Mouse (Mus musculus): ENCODE results near the gene Ankrd13a. TPM values are rescaled to one million over a fixed set of nuclear protein-coding genes. Genes with fewer than 3 reads are reported as not detected.

Gene Ankrd13a
- polyA plus RNA-seq, 1 experiment from 2014 or later = 61.8 TPM

DNA sequence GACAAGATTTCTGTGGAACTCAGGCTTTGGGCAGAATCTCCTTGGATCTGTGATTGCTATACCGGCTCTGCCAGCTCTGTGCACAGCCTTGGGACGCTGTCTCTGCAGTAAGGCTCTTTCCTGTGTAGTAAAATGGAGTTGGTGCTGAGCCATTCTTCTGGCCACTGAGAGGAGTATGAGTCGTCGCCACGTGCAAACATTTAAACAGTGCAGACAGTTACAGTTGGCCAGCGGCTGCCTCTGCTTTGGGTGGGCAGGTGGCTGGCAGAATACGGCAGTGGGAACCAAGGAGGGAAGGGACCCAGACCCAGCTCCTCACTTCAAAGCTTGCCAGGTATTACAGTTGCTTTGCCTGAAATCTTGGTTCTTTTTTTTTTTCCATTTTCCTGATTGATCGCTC, 22.8 kb downstream of the Ankrd13a start:
- Histone ChIP-seq H3K4me3 (ENCODE audit: low read depth, low read length) (no peak overlapping the region), H3K27me3 (ENCODE audit: control insufficient read depth, insufficient read depth, low read length) (no peaks in the 10 kb centered on the region), H3K4me1 (replicated peaks; ENCODE audit: control insufficient read depth, insufficient read depth, low read length) (peaks cover 8% of the 10 kb centered on the region), H3K36me3 (ENCODE audit: control insufficient read depth, insufficient read depth, low read length) (no peaks in the 10 kb centered on the region; the same call in 1 of the 2 replicates), H3K9me3 (ENCODE audit: control insufficient read depth, low read length) (no peaks in the 10 kb centered on the region), H3K4me2 (ENCODE audit: low read depth, low read length, severe bottlenecking) (no peak overlapping the region), H3K27ac (ENCODE audit: low read depth, low read length) (no peak overlapping the region), H3K9ac (ENCODE audit: low read length) (no peak overlapping the region)
- DNase-seq (ENCODE audit: low spot score) = no peak
- 93% methylated on average over 8 of the region's 8 CpGs for WGBS
- no peak for ATAC-seq (replicated peaks; ENCODE audit: low FRiP score)

DNA sequence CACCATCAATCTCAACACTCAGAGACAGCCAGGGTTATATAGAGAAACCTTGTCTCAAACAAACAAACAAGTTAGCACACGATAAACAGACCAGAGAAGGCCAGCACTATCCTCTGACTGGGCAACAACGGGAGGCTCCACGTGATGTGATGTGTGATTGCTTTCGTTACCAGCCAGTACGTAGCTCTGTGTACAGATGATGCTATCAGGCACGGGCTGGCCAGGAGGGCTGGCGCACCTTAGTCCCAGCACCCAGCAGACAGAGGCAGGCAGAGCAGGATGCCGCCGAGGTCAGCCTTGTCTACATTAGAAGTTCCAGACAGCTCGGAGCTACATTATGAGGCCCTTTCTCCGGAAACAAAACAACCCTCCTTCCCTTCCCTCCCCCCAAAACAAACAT, 25.4 kb downstream of the Ankrd13a start:
- no peak overlapping the region for H3K4me2 ChIP-seq (ENCODE audit: low read depth, low read length, severe bottlenecking)
- WGBS = 93% methylated on average over 11 of the region's 11 CpGs
- no peak overlapping the region for H3K27ac ChIP-seq (ENCODE audit: low read depth, low read length)
- no peaks in the 10 kb centered on the region for H3K27me3 ChIP-seq (ENCODE audit: control insufficient read depth, insufficient read depth, low read length)
- no peak overlapping the region for H3K4me3 ChIP-seq (ENCODE audit: low read depth, low read length)
- H3K9ac ChIP-seq (ENCODE audit: low read length) = no peak overlapping the region
- no peak for DNase-seq (ENCODE audit: low spot score)
- peaks cover 8% of the 10 kb centered on the region for H3K4me1 ChIP-seq (replicated peaks; ENCODE audit: control insufficient read depth, insufficient read depth, low read length)
- ATAC-seq (replicated peaks; ENCODE audit: low FRiP score) = no peak
- H3K36me3 ChIP-seq (ENCODE audit: control insufficient read depth, insufficient read depth, low read length) = no peaks in the 10 kb centered on the region; the same call in 1 of the 2 replicates
- H3K9me3 ChIP-seq (ENCODE audit: control insufficient read depth, low read length) = no peaks in the 10 kb centered on the region

DNA sequence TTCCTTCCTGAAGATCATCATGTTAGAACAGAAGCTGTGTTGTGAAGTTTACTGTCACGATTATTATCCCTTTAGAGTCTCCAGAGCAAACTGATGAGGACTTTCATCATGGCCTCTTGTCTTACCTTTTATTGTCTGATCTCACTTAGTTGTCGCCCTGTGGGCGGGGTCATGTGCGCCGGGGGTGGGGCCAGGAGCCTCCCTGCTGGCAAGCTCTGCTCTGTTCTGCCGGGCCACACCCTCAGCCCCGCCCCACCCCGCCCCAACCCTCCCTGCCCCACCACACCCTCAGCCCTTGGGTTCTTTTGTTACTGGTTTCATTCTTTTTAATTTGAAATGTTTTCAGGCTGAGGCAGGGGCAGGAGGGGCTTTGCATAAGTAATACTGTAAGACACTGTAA, 26.6 kb downstream of the Ankrd13a start:
- H3K9ac ChIP-seq (ENCODE audit: low read length) = no peak overlapping the region
- H3K4me2 ChIP-seq (ENCODE audit: low read depth, low read length, severe bottlenecking) = no peak overlapping the region
- no peak overlapping the region for H3K4me3 ChIP-seq (ENCODE audit: low read depth, low read length)
- H3K4me1 ChIP-seq (replicated peaks; ENCODE audit: control insufficient read depth, insufficient read depth, low read length) = peaks cover 4% of the 10 kb centered on the region
- ATAC-seq (replicated peaks; ENCODE audit: low FRiP score) = no peak
- no peaks in the 10 kb centered on the region; the same call in 1 of the 2 replicates for H3K36me3 ChIP-seq (ENCODE audit: control insufficient read depth, insufficient read depth, low read length)
- no peak overlapping the region for H3K27ac ChIP-seq (ENCODE audit: low read depth, low read length)
- H3K9me3 ChIP-seq (ENCODE audit: control insufficient read depth, low read length) = no peaks in the 10 kb centered on the region
- H3K27me3 ChIP-seq (ENCODE audit: control insufficient read depth, insufficient read depth, low read length) = no peaks in the 10 kb centered on the region
- WGBS = 13% methylated on average over 7 of the region's 8 CpGs
- peak; percentile 70 for DNase-seq (ENCODE audit: low spot score)

DNA sequence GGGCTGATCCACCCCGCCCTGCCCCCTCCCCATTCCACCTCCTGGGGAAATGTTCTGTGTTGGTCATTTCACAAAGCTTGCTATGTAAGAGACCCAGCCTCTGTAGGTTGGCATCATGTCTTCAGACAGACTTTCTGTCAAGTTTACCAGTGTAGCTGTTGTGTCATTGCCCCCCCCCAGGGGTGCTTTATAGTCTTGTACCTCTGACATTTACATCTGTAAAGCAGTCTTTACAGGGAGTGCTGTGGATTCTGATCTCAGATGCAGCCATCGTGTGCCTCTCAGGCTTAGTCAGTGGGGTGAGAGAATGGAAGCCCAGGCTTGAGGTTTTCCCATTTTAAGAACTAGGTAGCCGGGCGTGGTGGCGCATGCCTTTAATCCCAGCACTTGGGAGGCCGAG, 27.4 kb downstream of the Ankrd13a start:
- Histone ChIP-seq H3K9me3 (ENCODE audit: control insufficient read depth, low read length) (no peaks in the 10 kb centered on the region), H3K27me3 (ENCODE audit: control insufficient read depth, insufficient read depth, low read length) (no peaks in the 10 kb centered on the region), H3K27ac (ENCODE audit: low read depth, low read length) (no peak overlapping the region), H3K4me1 (replicated peaks; ENCODE audit: control insufficient read depth, insufficient read depth, low read length) (no peaks in the 10 kb centered on the region; the same call in 1 of the 2 replicates), H3K4me3 (ENCODE audit: low read depth, low read length) (no peak overlapping the region), H3K9ac (ENCODE audit: low read length) (no peak overlapping the region), H3K36me3 (ENCODE audit: control insufficient read depth, insufficient read depth, low read length) (no peaks in the 10 kb centered on the region; the same call in 1 of the 2 replicates), H3K4me2 (ENCODE audit: low read depth, low read length, severe bottlenecking) (no peak overlapping the region)
- no peak for ATAC-seq (replicated peaks; ENCODE audit: low FRiP score)
- DNase-seq (ENCODE audit: low spot score) = no peak
- 83% methylated on average over 6 of the region's 6 CpGs for WGBS

DNA sequence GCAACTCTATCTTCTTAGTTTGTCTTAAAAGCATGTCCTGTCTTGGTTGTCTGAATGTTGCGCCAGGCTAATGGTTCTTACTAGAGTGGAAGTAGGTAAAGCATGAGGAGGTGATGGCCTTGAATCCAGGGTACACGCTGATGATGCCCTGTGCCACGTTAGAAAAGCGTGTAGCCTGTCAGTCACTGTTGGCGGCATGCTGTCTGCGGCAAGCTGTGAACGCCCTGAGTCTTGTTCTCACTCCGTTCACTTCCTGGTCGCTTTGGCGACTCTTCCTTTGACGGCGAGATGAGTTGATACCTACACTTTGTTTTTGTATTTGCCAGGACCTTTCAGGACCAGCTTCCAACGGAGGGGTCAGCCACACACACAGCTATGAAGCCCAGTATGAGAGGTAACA, 28.8 kb downstream of the Ankrd13a start:
- Histone ChIP-seq H3K4me1 (replicated peaks; ENCODE audit: control insufficient read depth, insufficient read depth, low read length) (no peaks in the 10 kb centered on the region; the same call in 1 of the 2 replicates), H3K4me2 (ENCODE audit: low read depth, low read length, severe bottlenecking) (no peak overlapping the region), H3K27me3 (ENCODE audit: control insufficient read depth, insufficient read depth, low read length) (no peaks in the 10 kb centered on the region), H3K9me3 (ENCODE audit: control insufficient read depth, low read length) (no peaks in the 10 kb centered on the region), H3K27ac (ENCODE audit: low read depth, low read length) (no peak overlapping the region), H3K36me3 (ENCODE audit: control insufficient read depth, insufficient read depth, low read length) (no peaks in the 10 kb centered on the region; the same call in 1 of the 2 replicates), H3K4me3 (ENCODE audit: low read depth, low read length) (no peak overlapping the region), H3K9ac (ENCODE audit: low read length) (no peak overlapping the region)
- DNase-seq (ENCODE audit: low spot score) (no peak), ATAC-seq (replicated peaks; ENCODE audit: low FRiP score) (no peak)
- 91% methylated on average over 13 of the region's 13 CpGs for WGBS

DNA sequence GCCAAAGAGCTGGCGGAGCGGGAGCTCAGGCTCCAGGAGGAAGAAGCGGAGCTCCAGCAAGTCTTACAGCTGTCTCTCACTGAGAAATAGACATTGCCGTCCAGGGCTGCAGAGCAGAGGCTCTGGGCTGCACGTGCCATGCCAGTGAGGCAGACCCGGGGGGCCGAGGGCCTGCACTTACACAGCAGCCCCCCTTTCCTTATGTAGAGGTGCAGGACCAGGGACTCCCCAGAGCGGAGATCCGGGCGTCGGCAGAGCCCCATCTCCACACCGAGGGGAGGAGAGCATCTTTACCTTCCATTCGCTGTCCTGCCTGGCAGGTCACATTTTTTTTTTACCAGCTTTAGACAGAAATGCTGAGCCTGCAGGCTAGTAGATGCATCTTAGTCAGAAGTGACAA, 29.9 kb downstream of the Ankrd13a start:
- no peaks in the 10 kb centered on the region for H3K9me3 ChIP-seq (ENCODE audit: control insufficient read depth, low read length)
- H3K4me3 ChIP-seq (ENCODE audit: low read depth, low read length) = no peak overlapping the region
- no peak overlapping the region for H3K9ac ChIP-seq (ENCODE audit: low read length)
- H3K36me3 ChIP-seq (ENCODE audit: control insufficient read depth, insufficient read depth, low read length) = peaks cover 4% of the 10 kb centered on the region; the same call in 1 of the 2 replicates
- H3K27me3 ChIP-seq (ENCODE audit: control insufficient read depth, insufficient read depth, low read length) = no peaks in the 10 kb centered on the region
- no peak for DNase-seq (ENCODE audit: low spot score)
- no peaks in the 10 kb centered on the region; the same call in 1 of the 2 replicates for H3K4me1 ChIP-seq (replicated peaks; ENCODE audit: control insufficient read depth, insufficient read depth, low read length)
- no peak overlapping the region for H3K27ac ChIP-seq (ENCODE audit: low read depth, low read length)
- WGBS = 88% methylated on average over 13 of the region's 13 CpGs
- ATAC-seq (replicated peaks; ENCODE audit: low FRiP score) = no peak
- no peak overlapping the region for H3K4me2 ChIP-seq (ENCODE audit: low read depth, low read length, severe bottlenecking)

DNA sequence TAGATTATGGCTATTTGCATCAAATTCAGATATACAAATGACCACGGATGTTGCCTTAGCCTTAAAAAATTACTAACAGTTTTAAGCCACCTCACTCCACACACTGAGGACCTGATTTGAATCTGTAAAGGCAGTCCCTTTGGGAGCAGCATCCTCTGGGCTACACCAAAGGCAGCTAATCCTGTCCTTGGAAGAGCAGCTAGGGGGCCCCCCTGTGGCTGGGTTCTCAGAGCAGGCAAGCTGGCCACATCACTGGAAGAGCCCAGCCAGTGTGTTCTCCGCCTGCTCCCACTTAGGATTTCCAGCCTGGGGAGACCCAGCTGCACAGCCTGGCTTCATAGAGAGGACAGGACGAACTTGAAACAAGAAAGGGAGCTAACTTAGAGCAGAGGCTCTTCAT, 30.5 kb downstream of the Ankrd13a start:
- H3K27me3 ChIP-seq (ENCODE audit: control insufficient read depth, insufficient read depth, low read length) = no peaks in the 10 kb centered on the region
- no peak overlapping the region for H3K4me3 ChIP-seq (ENCODE audit: low read depth, low read length)
- H3K9ac ChIP-seq (ENCODE audit: low read length) = no peak overlapping the region
- no peak overlapping the region for H3K27ac ChIP-seq (ENCODE audit: low read depth, low read length)
- no peaks in the 10 kb centered on the region for H3K9me3 ChIP-seq (ENCODE audit: control insufficient read depth, low read length)
- no peak overlapping the region for H3K4me2 ChIP-seq (ENCODE audit: low read depth, low read length, severe bottlenecking)
- peaks cover 4% of the 10 kb centered on the region; the same call in 1 of the 2 replicates for H3K36me3 ChIP-seq (ENCODE audit: control insufficient read depth, insufficient read depth, low read length)
- 39% methylated on average over 3 of the region's 3 CpGs for WGBS
- no peaks in the 10 kb centered on the region; the same call in 1 of the 2 replicates for H3K4me1 ChIP-seq (replicated peaks; ENCODE audit: control insufficient read depth, insufficient read depth, low read length)
- DNase-seq (ENCODE audit: low spot score) = no peak
- no peak for ATAC-seq (replicated peaks; ENCODE audit: low FRiP score)

DNA sequence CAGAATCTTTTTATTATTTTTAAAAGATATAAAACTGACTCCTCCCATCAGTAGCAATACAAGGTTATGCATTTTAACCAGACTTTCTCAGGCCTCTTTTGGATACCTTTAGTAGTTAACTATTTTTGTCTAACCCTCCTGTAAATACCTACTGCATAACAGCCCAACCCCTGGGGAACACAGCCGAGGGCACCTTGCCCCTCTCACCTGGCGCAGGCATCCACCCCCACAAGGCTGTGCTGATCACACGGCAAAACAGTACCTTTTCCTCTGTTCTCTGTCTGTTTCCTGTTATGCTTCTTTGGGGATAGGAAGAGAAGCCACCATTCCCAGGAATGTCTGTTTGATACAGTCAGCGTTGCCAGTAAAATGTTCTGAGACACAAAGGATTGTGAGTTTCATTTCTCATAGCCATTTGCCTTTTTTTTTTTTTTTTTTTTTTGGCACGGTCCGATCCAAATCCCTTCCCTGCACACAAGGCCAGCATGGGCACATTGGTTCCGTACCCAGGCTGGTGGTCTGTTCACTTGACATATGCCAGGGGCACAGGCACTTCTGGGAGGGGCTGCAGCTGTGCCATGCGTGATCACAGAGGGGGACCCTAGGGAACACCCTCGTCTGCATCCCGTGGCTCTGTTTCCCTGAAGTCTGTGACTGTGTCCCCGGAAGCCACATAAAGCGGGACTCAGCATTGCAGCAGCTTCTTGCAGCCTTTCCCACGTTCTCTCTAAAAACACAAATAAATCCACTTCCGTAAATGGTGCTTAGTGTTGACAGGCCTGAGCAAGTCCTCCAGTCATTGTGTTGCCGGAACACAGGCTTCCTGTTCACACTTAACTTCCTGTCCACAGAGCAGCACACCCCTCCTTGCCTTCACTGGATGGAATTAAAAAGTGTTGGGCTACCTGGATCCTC, 31.2 kb downstream of the Ankrd13a start:
- no peak for ATAC-seq (replicated peaks; ENCODE audit: low FRiP score)
- no peaks in the 10 kb centered on the region for H3K27me3 ChIP-seq (ENCODE audit: control insufficient read depth, insufficient read depth, low read length)
- no peaks in the 10 kb centered on the region for H3K9me3 ChIP-seq (ENCODE audit: control insufficient read depth, low read length)
- H3K27ac ChIP-seq (ENCODE audit: low read depth, low read length) = no peak overlapping the region
- no peak overlapping the region for H3K4me3 ChIP-seq (ENCODE audit: low read depth, low read length)
- H3K9ac ChIP-seq (ENCODE audit: low read length) = no peak overlapping the region
- WGBS = 82% methylated on average over 15 of the region's 15 CpGs
- H3K36me3 ChIP-seq (ENCODE audit: control insufficient read depth, insufficient read depth, low read length) = peaks cover 4% of the 10 kb centered on the region; the same call in 1 of the 2 replicates
- H3K4me2 ChIP-seq (ENCODE audit: low read depth, low read length, severe bottlenecking) = no peak overlapping the region
- H3K4me1 ChIP-seq (replicated peaks; ENCODE audit: control insufficient read depth, insufficient read depth, low read length) = no peaks in the 10 kb centered on the region; the same call in 1 of the 2 replicates
- no peak for DNase-seq (ENCODE audit: low spot score)
